Mouse (Mus musculus) thymus, postnatal 36 days (tissue): ENCODE data around the gene Olfr1220.

ENCODE experiments used
- DNase-seq, 2 experiments: peaks; one replicate each; pipeline ENCODE4 v3.0.0; 2022; ENCODE audit warnings: mixed read lengths in 2 of 2

Olfr1220 gene

GRCm38 (mm10) chr2:89106735-89107134 is at the start of gene Olfr1220:
Olfr1220 (minus strand) TSS chr2:89106835.
- DNase-seq, result no peak

GRCm38 (mm10) chr2:89151460-89151859 is 44.8 kb upstream of the Olfr1220 start, which contains the start of gene Olfr1223:
Olfr1223 (minus strand) TSS chr2:89151560.
- no peak for DNase-seq

GRCm38 (mm10) chr2:89132954-89133353 is 26.3 kb upstream of the Olfr1220 start, which contains the start of gene Olfr1222:
Olfr1222 (minus strand) TSS chr2:89133054.
- no peak for DNase-seq

GRCm38 (mm10) chr2:89117183-89117582 is 10.5 kb upstream of the Olfr1220 start, which contains the start of gene Olfr1221:
Olfr1221 (minus strand) TSS chr2:89117283.
- no peak for DNase-seq

- no peak for DNase-seq
Observed at GRCm38 (mm10) chr2:89105651-89106050, 984 bp downstream of the Olfr1220 start.

GRCm38 (mm10) chr2:89093848-89094247 is 12.8 kb downstream of the Olfr1220 start:
- no peak for DNase-seq

GRCm38 (mm10) chr2:89083413-89083812 is 23.2 kb downstream of the Olfr1220 start, which contains the start of gene Olfr1219:
Olfr1219 (minus strand) TSS chr2:89083513.
- no peak for DNase-seq

- no peak for DNase-seq
Observed at GRCm38 (mm10) chr2:89081487-89081886, 25.1 kb downstream of the Olfr1220 start.

- no peak for DNase-seq
Observed at GRCm38 (mm10) chr2:89061087-89061486, 45.5 kb downstream of the Olfr1220 start, which contains the start of gene Olfr1218. Olfr1218 (minus strand) TSS chr2:89061187.
